Mouse (Mus musculus): ENCODE measurements at regions not wholly inside any gene's neighbourhood (a gene's known extent, or its start where the extent isn't known, plus 50 kb on each side); places are given as distances from the start of the nearest gene placed in this dataset.
A peak's percentile ranks its signal among the peaks of the same experiment; 100 is the strongest.

DNA sequence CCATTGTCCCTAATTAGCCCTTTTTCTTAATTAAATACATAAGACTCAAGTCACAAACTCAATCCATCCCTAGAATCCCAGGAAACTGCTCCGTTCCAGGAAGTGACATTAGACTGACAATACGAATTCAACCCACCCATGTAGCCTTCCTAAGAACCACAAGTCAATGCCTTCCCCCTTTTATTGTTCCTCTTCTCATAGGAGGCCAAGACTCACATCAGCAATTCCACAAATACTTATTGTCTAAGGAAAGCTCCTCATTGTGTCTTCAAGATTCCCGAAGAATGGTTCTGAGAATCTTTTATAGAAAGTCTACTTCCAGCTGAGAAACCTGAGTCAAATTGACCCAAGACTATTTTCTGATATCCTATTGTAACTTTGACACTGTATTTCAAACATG is 147.3 kb downstream of the Dmac1 start:
- DNase-seq (ENCODE audit: low read depth) = no peak

DNA sequence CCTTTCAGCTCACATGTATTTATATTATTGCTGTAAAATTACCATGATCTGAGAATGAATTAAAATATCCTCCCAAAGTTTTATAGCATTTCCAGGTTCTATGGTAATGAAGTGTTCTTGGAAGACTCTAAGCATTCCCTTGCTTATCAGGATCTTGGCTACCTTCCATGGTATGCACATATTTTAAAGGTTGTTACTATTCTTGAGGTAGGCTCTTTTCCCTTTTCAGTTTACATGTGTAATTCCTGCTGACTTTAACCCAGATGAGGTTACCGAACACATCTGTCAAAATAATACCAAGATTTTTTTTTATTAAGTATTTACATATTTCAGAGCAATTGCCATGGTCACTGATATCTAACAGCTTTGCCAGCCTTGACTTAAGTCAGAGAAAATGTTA is 162.2 kb downstream of the Dmac1 start:
- DNase-seq (ENCODE audit: low read depth) = no peak

GRCm38 (mm10) chr4:75115346-75115745 is 162.8 kb downstream of the Dmac1 start:
- no peak for DNase-seq (ENCODE audit: low read depth)

- no peak for DNase-seq (ENCODE audit: low read depth)
Observed at GRCm38 (mm10) chr4:75065782-75066181, 212.3 kb downstream of the Dmac1 start.

- peak; percentile 35 for DNase-seq (ENCODE audit: low read depth)
Observed at GRCm38 (mm10) chr4:75063275-75063674, 214.8 kb downstream of the Dmac1 start.

- no peak for DNase-seq (ENCODE audit: low read depth)
Observed at GRCm38 (mm10) chr4:75043510-75043909, 234.6 kb downstream of the Dmac1 start.

DNA sequence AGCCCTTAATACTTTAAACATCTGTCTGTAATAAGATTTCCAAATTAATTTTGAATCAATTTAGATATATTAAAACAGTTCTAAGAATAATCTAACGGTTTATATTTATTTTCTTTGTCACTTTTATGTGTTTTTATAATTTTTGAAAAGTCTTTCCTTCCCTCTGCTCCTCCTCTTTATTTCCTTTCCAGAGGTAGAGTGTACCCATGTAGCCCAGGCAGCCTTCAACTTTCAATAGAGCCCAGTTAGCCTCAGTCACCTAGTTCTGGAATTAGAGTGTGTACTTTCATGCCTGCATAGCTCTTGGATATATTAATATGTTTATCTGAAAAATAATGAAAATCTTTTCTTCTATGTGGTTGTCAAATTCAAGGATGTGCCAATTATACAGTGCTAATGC is 235.5 kb downstream of the Dmac1 start:
- DNase-seq (ENCODE audit: low read depth) = no peak

DNA sequence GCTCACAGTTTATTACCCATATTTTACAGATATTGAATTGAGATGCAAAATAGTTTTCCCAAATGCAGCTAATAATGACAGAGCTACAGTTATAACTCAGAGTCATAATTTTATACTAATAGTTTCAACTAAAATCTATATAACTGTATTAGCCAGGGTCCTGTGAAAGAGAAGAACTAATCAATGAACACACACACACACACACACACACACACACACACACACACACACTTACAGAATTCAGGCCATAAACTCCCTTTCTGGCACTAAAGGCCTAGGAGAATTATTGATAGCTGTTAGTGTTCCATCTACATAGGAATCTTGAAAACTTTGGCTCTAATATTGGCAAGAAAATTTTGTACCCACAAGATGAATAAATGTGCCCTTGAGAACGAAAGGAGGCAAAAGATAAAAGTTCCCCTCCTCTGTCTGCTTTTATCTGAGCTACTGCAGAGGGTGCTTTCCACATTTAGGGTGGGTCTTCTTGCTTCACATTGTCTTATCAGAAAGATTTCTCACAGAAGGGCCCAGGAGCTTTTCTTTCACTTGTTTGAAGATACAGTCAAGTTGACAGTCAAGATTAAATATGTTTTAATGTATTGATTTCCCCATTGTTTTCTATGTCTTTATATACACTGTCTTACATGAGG is 236.1 kb downstream of the Dmac1 start:
- no peak for DNase-seq (ENCODE audit: low read depth)

Measured in NIH3T3 (cell line).